Mouse (Mus musculus) layer of hippocampus, postnatal 10 days (tissue): ENCODE results near the gene Ubr3. TPM values are rescaled to one million over a fixed set of nuclear protein-coding genes. Genes with fewer than 3 reads are reported as not detected.
A peak's percentile ranks its signal among the peaks of the same experiment; 100 is the strongest.

Experiments
- DNase-seq, 2 experiments: peaks; one replicate each; pipeline ENCODE4 v3.0.0; 2021; ENCODE audit warnings: low spot score in 2 of 2
- long read RNA-seq: library from polyadenylated mRNA; stranded (forward); transcript quantifications from one replicate; pipeline ENCODE4 v2.0.0, GENCODE M21; 2023
- total RNA-seq, 2 experiments: library from RNA; stranded (reverse); gene quantifications; 2 replicates each; pipeline ENCODE4 v1.2.3; 2021

Ubr3 gene
- total RNA-seq: 100 to 1,000 TPM; 125 to 134 TPM
- long read RNA-seq, partial matches to known transcripts: 4 of 15 reads
- long read RNA-seq, other reads (novel, unspliced or antisense): 10 of 15 reads

GRCm38 (mm10) chr2:69897039-69897617 is at the start of gene Ubr3:
Gene Ubr3, plus strand, starts transcription at chr2:69897246.
- peak; percentile 97 to 98 for DNase-seq

GRCm38 (mm10) chr2:69849215-69849614 is 47.8 kb upstream of the Ubr3 start:
- no peak for DNase-seq

- no peak for DNase-seq
Measured at GRCm38 (mm10) chr2:69851427-69852058, 45.5 kb upstream of the Ubr3 start.

DNA sequence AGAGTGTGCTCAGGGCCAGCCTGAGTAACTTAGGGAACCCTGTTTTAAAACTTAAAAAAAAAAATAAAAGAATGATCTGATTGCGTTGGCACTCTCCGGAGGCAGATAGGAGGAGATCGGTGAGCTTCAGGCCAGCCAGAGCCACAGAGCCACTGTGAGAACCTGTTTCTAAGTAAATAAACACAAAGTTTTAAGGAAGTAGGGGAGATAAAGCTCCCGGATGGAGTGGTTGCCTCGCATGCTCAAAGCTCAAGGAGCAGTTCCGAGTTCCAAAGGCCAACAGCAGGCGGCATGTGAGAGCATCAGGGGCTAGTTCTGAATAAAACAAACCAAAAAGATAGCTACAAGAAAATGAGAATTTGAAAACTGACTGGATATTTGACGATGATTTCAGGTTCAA is 40.7 kb upstream of the Ubr3 start:
- no peak for DNase-seq

DNA sequence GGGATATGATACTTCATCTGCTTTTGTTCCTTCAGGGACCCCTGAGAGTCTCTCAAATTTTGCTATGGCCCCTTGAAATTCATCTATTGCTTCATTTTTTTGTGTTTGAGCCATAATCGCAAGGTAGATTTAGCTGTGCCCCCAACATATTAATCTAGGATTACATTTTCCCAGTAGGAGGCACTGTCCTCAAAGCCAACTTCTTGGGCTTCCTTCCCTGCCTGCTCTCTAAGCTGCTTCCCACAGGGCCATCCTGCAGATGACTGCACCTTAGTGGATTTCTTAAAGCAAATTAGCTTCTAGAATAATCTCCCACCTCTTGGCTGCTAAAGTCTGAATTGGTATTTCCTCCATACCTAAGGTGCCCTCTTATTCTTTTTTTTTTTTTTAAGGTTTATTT is 39.2 kb upstream of the Ubr3 start:
- no peak for DNase-seq

DNA sequence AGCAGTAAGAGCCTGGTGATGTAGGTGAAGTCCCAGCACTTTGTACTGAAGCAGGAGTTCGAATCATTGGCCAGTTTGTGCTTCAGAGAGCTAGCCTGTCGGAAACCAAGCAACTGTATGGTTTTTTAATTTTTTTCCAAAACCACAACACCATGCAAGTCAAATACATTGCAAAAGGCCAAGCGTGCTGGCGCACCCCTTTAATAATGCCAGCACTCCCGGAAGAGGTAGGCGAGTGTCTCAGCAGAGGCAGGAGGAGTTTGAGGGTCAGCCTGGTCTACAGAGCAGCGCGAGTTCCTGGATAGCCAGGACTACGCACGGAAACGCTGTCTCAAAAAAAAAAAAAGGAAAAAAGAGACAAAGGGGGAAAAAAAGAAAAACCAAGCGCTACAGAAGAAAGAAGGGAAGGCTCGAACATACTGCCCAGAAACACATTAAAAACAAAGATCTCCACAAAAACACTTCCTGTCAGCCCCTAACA is 36.0 kb upstream of the Ubr3 start:
- DNase-seq: no peak

- DNase-seq: peak; percentile 87 to 94
Measured at GRCm38 (mm10) chr2:69861485-69862091, 35.5 kb upstream of the Ubr3 start, which contains the start of gene Ssb. Gene Ssb, plus strand, starts transcription at chr2:69861562.

- no peak for DNase-seq
Measured at GRCm38 (mm10) chr2:69862117-69862657, 34.9 kb upstream of the Ubr3 start.

DNA sequence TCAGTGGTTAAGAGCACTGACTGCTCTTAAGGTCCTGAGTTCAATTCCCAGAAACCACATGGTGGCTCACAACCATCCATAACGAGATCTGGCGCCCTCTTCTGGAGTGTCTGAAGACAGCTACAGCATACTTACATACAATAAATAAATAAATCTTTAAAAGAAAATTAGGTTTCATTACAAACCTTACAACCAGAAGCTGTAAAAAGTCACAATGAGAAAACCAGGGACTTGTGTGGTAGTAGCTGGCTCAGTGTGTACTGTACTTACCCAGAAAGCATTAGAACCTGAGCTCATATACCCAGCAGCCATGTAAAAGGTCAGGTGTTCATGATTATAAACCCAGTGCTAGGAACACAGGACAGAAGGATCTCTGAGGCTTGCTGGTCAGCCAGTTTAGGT is 13.1 kb upstream of the Ubr3 start:
- DNase-seq: no peak

DNA sequence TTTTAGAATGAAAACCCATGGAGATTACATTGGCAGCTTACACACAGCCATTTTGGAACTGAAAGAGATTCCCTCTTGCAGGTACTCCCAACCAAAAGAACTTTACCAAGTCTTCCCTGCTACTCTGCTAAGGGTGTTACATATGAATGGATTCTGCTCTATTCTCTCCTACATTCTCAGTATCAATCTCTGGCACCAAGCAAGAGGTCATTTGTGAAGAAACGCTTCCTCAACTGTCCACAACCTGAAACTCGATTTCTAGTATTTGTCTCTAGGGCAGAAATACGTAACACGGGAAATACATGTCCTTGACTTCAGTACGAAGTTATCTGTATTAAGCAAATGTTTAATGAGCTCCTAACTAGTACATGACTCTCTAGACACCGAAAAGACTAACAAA is 12.5 kb upstream of the Ubr3 start:
- DNase-seq: no peak

DNA sequence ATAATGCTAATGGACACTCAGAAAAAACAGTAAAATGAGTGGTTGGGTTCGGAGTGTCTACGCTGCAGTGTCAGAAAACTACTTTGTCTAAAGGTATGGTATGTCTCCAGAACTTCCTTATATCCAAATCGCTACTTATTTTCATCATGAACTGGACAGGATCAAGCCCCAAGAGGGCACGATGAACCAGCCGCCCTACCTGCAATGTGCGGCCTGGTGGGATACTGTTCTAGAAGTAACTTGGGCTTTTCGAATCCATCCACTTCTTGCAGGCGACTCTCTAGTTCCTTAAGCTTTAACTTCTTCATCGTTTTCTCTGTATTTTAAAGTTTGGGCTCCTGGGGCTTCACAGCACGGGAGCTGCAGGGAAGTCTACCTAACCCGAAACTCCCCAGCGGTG is 12.0 kb upstream of the Ubr3 start:
- DNase-seq: no peak

DNA sequence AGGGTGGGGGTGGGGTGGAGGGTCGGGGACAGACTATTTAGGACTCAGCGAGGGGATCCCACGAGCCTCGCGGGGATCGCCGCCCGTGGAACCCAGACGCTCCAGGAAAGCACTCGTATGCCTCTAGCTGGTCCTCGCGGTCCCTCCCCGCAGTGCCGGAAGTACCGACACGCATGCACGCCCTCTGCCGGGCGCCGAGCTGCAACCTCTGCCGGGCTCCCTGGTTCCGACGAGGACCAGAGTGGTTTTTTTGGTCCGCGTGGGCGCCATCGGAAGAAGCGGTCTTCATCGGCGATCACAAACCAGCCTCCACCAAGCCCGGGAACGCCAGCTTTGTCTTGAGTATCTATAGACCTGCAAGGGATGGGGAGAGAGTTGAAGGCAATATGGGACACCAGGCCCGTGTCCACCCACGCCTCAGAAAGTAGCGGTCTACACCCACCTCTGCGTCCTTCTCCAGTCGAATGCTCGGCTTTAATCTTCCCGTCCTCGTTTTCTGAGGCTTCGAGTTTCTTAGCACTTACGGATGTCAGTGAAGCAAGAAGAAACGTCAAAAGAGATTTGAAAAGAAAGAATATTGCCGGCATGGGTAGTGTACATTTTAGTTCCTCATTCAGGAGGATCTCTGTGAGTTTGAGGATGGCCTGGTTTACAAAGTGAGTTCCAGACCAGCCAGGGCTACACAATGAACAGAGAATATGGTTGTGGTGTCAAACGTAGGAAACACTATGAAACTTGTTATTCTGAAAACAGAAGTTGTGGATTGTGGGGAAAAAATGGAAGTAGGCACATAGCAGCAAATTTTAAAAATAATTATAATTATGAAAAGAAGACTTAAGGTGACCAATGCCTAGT is 11.4 kb upstream of the Ubr3 start, which contains the start of gene Mettl5:
Mettl5 (minus strand) TSS at position 165 of the 855 bp plus-strand sequence.
- DNase-seq: peak; percentile 89 to 91

DNA sequence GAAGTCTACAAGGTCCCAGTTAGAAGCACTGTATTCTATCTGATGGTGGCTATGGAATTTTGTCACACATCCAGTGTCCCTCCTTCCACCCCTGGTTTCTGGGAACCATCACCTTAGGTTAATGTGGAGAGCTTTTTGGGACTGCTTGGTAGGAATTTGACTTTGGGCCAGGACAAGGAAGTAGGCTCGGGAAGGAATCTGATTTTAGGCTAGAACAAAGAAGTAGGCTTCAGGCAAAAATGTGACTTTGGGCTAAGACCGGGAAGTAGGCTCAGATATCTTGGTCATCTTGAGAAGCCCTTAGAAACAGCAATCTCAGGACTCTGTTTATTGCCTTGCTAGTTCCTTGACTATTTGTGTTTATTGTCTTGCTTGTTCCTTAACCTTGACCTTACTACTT is 8.1 kb upstream of the Ubr3 start:
- DNase-seq: no peak

DNA sequence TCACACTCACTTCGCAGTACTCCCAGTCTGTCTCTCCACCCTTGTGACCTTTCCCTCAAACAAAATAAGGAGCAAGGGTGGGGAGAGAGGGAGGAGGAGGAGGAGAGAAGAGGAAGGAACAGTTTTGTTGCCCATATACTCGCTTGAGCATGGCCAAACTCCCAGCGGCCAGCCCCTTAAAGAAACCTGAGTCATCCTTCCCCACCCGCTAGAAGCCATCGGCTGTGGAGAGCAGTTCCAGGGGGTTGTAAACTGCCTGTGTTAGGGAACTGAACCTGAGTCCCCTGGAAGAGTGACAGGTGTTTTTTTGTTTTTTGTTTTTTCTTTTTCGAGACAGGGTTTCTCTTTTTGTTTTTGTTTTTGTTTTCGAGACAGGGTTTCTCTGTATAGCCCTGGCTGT is 6.2 kb upstream of the Ubr3 start:
- DNase-seq: no peak

GRCm38 (mm10) chr2:69893145-69893544 is 3.9 kb upstream of the Ubr3 start:
- DNase-seq: no peak

GRCm38 (mm10) chr2:69893891-69894290 is 3.2 kb upstream of the Ubr3 start:
- no peak for DNase-seq

DNA sequence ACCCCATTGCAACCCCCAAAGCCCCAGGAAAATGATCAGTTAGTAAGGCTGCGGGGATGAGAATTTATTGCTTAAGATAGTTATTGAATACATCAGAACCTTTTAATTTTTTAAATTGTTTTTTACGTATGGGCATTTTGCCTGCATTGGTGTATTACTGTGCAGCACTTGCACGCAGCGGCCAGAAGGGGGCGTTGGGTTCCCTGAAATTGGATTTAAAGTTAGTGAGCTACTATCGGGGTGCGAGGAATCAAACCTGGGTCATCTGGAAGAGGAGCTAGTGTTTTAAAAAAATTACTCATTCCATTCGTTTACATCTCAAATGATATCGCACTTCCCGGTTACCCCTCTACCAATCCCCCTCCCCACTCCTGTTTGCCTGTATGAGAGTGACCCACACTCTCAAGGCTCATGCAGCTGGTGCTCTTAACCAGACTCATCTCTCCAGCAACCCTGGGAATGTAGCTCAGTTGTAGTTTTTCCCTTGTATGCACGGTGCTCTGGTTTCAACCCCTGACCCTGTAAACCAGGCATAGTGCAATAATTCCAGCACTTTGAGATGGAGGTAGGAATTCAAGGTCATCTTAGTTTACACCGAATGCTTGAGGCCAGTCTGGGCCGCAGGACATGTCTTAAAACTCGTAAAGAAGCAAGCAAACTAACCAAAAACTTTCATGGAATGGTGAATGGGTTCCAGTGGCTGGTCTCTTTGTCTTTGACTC is 1.4 kb upstream of the Ubr3 start:
- no peak for DNase-seq

DNA sequence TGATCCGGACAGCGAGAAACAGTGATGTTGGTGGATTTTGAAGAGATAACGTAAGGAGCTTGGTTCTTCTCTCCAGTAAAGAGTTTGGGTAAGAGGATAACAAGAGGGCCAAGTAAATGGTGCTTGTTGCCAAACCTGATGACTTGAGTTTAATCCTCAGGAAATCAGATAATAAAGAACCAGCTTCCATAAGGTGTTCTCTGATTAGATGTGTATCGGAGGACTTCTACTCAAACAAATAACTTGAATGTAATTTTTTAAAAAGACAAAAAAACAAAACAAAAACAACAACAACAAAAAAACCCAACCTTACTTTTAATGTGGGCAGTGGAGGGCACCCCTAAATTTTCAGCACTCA is 843 bp upstream of the Ubr3 start:
- no peak for DNase-seq

DNA sequence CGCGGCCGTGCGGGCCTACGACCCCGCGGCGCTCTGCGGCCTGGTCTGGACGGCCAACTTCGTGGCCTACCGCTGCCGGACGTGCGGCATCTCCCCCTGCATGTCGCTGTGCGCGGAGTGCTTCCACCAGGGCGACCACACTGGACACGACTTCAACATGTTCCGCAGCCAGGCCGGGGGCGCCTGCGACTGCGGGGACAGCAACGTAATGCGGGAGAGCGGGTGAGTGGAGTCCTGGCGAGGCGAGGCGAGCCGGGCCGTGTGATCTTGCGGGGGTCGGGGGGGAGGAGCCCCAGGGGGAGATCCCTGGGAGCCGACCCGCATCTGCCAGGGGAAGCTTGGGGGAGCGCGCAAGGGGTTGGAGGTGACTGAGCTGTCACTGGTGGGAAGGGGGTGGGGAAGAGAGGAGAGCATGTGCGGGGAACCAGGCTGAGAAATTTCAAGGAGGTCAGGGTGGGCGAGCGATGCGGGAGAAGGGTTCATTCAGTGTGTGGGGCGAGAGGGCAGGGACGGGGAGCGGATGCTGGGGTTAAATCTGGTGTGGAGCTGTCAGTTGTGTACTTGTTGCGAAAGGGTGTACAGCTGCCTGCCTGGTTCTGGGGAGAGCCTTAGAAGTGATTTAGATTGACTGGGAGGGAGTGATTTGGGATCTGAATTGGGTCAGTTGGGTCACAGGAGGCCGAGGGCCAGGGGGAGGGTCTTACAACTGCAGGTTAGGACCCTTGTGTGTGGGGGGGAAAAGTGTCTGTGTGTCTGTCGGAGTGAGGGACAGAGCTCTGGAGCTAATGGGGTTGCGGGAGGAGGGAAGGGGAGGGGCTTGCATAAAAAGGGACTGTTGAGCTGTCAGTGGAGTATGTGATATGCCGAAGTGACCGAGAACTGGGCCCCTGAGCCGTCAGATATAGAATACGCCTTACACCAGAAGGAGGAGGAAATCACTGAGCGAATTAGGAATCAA is 851 bp downstream of the Ubr3 start:
- DNase-seq: peak; percentile 53 to 54
